Mouse (Mus musculus) hindbrain, embryonic 11.5 days (tissue): Measurements from ENCODE around the gene Tube1. TPM values are rescaled to one million over a fixed set of nuclear protein-coding genes. Genes with fewer than 3 reads are reported as not detected.

Experiments
- ATAC-seq: fragments of 200-750 bp; cut with Nextera tagmentation; 2 replicates; pipeline ENCODE4 v1.8.0; 2017; ENCODE audit warnings: mild to moderate bottlenecking, moderate TSS enrichment, moderate library complexity; ENCODE audit not compliant: low FRiP score
- DNase-seq: peaks from one replicate; pipeline ENCODE4 v3.0.0-alpha.2; 2015; ENCODE audit warnings: low spot score
- H3K27ac ChIP-seq: fragments of 300-500 bp; sonication (generic); 2 replicates; pipeline ENCODE4 v1.5.1; 2014; ENCODE audit warnings: mild to moderate bottlenecking, low read depth, low read length
- H3K27me3 ChIP-seq: fragments of 300-500 bp; sonication (generic); 2 replicates; pipeline ENCODE4 v1.6.1; 2014; ENCODE audit warnings: mild to moderate bottlenecking, low read length, moderate library complexity, mixed read lengths; ENCODE audit not compliant: control insufficient read depth, insufficient read depth
- H3K36me3 ChIP-seq: fragments of 300-500 bp; sonication (generic); 2 replicates; pipeline ENCODE4 v1.6.1; 2014; ENCODE audit warnings: mild to moderate bottlenecking, low read length, moderate library complexity, mixed read lengths; ENCODE audit not compliant: control insufficient read depth, insufficient read depth
- H3K4me1 ChIP-seq: fragments of 300-500 bp; sonication (generic); replicated peaks from 2 replicates; pipeline ENCODE4 v1.6.1; 2014; ENCODE audit warnings: low read length, mixed read lengths; ENCODE audit not compliant: control insufficient read depth, insufficient read depth
- H3K4me2 ChIP-seq: fragments of 300-500 bp; sonication (generic); replicated peaks from 2 replicates; pipeline ENCODE4 v1.6.1; 2014; ENCODE audit warnings: mild to moderate bottlenecking, low read depth, low read length
- H3K4me3 ChIP-seq: fragments of 300-500 bp; sonication (generic); 2 replicates; pipeline ENCODE4 v1.5.1; 2014; ENCODE audit warnings: low read depth, low read length
- H3K9ac ChIP-seq: fragments of 300-500 bp; sonication (generic); 2 replicates; pipeline ENCODE4 v1.6.1; 2014; ENCODE audit warnings: low read depth, low read length
- H3K9me3 ChIP-seq: fragments of 300-500 bp; sonication (generic); 2 replicates; pipeline ENCODE4 v1.6.1; 2016; ENCODE audit warnings: low read length; ENCODE audit not compliant: control insufficient read depth
- WGBS: fragments of 180-500 bp; shearing (Covaris S2); extraction: QIAGEN DNeasy Blood & Tissue Kit; methylation state at CpG from one replicate; pipeline ENCODE4 v1.1.7; 2014; 5-methylcytosine and 5-hydroxymethylcytosine counted together
- polyA plus RNA-seq: library from polyadenylated mRNA; unstranded; fragments of >200 nt; fragmentation: Nextera tagmentation; extraction: Ambion mirVana; gene quantifications from 2 replicates; pipeline ENCODE4 v1.2.1, GENCODE M21; 2014

The Tube1 gene
- polyA plus RNA-seq, 1 experiment from 2014 or later: 22.7 TPM

GRCm38 (mm10) chr10:39161406-39161805 is 27.6 kb downstream of the Tube1 start:
- ATAC-seq: no peak
- Histone ChIP-seq H3K27ac (no peak overlapping the region), H3K9ac (no peak overlapping the region), H3K4me1 (no peaks in the 10 kb centered on the region), H3K9me3 (no peaks in the 10 kb centered on the region), H3K4me3 (no peak overlapping the region), H3K27me3 (no peaks in the 10 kb centered on the region), H3K36me3 (no peaks in the 10 kb centered on the region), H3K4me2 (no peak overlapping the region)
- DNase-seq: no peak
- 92% methylated on average over 1 of the region's 1 CpGs for WGBS

- Histone ChIP-seq H3K4me2 (no peak overlapping the region), H3K27ac (no peak overlapping the region), H3K4me1 (no peaks in the 10 kb centered on the region), H3K27me3 (no peaks in the 10 kb centered on the region), H3K9me3 (no peaks in the 10 kb centered on the region), H3K4me3 (no peak overlapping the region), H3K9ac (no peak overlapping the region), H3K36me3 (no peaks in the 10 kb centered on the region)
- ATAC-seq (no peak), DNase-seq (peak; percentile 23)
- WGBS: 51% methylated on average over 18 of the region's 18 CpGs
These were observed 29.1 kb downstream of the Tube1 start for GRCm38 (mm10) chr10:39162666-39163484.

GRCm38 (mm10) chr10:39163694-39164093 is 29.9 kb downstream of the Tube1 start, which contains the start of gene Ccn6:
Gene Ccn6 (minus strand): TSS chr10:39163794.
- 89% methylated on average over 10 of the region's 10 CpGs for WGBS
- DNase-seq (no peak), ATAC-seq (no peak)
- Histone ChIP-seq H3K9ac (no peak within 1 kb of the TSS), H3K9me3 (no peaks in the 10 kb centered on the region), H3K4me1 (no peaks in the 10 kb centered on the region), H3K4me3 (no peak within 1 kb of the TSS), H3K4me2 (no peak within 1 kb of the TSS), H3K27me3 (no peaks in the 10 kb centered on the region), H3K27ac (no peak within 1 kb of the TSS), H3K36me3 (no peaks in the 10 kb centered on the region)

- DNase-seq: peak; percentile 24
- Histone ChIP-seq H3K4me1 (no peaks in the 10 kb centered on the region), H3K27me3 (no peaks in the 10 kb centered on the region), H3K36me3 (no peaks in the 10 kb centered on the region), H3K4me3 (no peak overlapping the region), H3K9me3 (no peaks in the 10 kb centered on the region), H3K4me2 (no peak overlapping the region), H3K27ac (no peak overlapping the region), H3K9ac (no peak overlapping the region)
- 38% methylated on average over 11 of the region's 11 CpGs for WGBS
- ATAC-seq: no peak
These were observed 31.9 kb downstream of the Tube1 start for GRCm38 (mm10) chr10:39165632-39166115.

- 83% methylated on average over 11 of the region's 11 CpGs for WGBS
- Histone ChIP-seq H3K4me2 (no peak overlapping the region), H3K27ac (no peak overlapping the region), H3K4me3 (no peak overlapping the region), H3K27me3 (no peaks in the 10 kb centered on the region), H3K9ac (no peak overlapping the region), H3K9me3 (no peaks in the 10 kb centered on the region), H3K4me1 (0 out of 2 replicates have a peak, but pooled peaks cover under 1% of the 10 kb centered on the region), H3K36me3 (no peaks in the 10 kb centered on the region)
- DNase-seq (no peak), ATAC-seq (no peak)
These were observed 33.8 kb downstream of the Tube1 start for GRCm38 (mm10) chr10:39167611-39168010.

- Histone ChIP-seq H3K27me3 (no peaks in the 10 kb centered on the region), H3K9ac (no peak overlapping the region), H3K4me2 (no peak overlapping the region), H3K4me1 (peaks cover 5% of the 10 kb centered on the region; the same call in 1 of the 2 replicates), H3K9me3 (no peaks in the 10 kb centered on the region), H3K36me3 (no peaks in the 10 kb centered on the region), H3K27ac (no peak overlapping the region), H3K4me3 (no peak overlapping the region)
- DNase-seq (no peak), ATAC-seq (no peak)
- 56% methylated on average over 9 of the region's 9 CpGs for WGBS
These were observed 35.9 kb downstream of the Tube1 start for GRCm38 (mm10) chr10:39169642-39170041.

GRCm38 (mm10) chr10:39170181-39170580 is 36.4 kb downstream of the Tube1 start:
- Histone ChIP-seq H3K9me3 (no peaks in the 10 kb centered on the region), H3K36me3 (no peaks in the 10 kb centered on the region), H3K27me3 (no peaks in the 10 kb centered on the region), H3K4me3 (no peak overlapping the region), H3K9ac (no peak overlapping the region), H3K4me1 (peaks cover 5% of the 10 kb centered on the region; the same call in 1 of the 2 replicates), H3K27ac (no peak overlapping the region), H3K4me2 (no peak overlapping the region)
- WGBS: 12% methylated on average over 8 of the region's 8 CpGs
- ATAC-seq (no peak), DNase-seq (peak; percentile 83)

GRCm38 (mm10) chr10:39170706-39171105 is 36.9 kb downstream of the Tube1 start:
- DNase-seq: peak; percentile 27
- Histone ChIP-seq H3K9me3 (no peaks in the 10 kb centered on the region), H3K36me3 (no peaks in the 10 kb centered on the region), H3K27me3 (no peaks in the 10 kb centered on the region), H3K9ac (no peak overlapping the region), H3K4me1 (peaks cover 5% of the 10 kb centered on the region; the same call in 1 of the 2 replicates), H3K27ac (no peak overlapping the region), H3K4me2 (no peak overlapping the region), H3K4me3 (no peak overlapping the region)
- ATAC-seq: peak; percentile 26
- WGBS: 11% methylated on average over 6 of the region's 6 CpGs

GRCm38 (mm10) chr10:39171134-39171533 is 37.4 kb downstream of the Tube1 start:
- under 1% methylated on average over 19 of the region's 19 CpGs for WGBS
- peak overlapping the region; percentile 78 for H3K27ac ChIP-seq
- ATAC-seq: peak; percentile 94

More at GRCm38 (mm10) chr10:39171134-39171533, 37.4 kb downstream of the Tube1 start:
- Histone ChIP-seq H3K36me3 (no peaks in the 10 kb centered on the region), H3K4me3 (peak overlapping the region; percentile 29), H3K9me3 (no peaks in the 10 kb centered on the region), H3K27me3 (no peaks in the 10 kb centered on the region), H3K4me2 (peak overlapping the region; percentile 45), H3K4me1 (peaks cover 5% of the 10 kb centered on the region; the same call in 1 of the 2 replicates), H3K9ac (peak overlapping the region; percentile 21)
- DNase-seq: peak; percentile 95
